Mouse (Mus musculus) erythroblast, adult 5-6 weeks (primary cell): ENCODE measurements around the gene D030056L22Rik. TPM values are rescaled to one million over a fixed set of nuclear protein-coding genes. Genes with fewer than 3 reads are reported as not detected.
"Not testable (repeated sequence)": the region's sequence is repeated elsewhere in the genome, so short reads cannot be mapped to it uniquely, and the experiment has no call there.

Source experiments
- ATAC-seq: replicated peaks from 2 replicates; pipeline ENCODE4 v1.8.0; 2016; ENCODE audit warnings: moderate number of reproducible peaks, mild to moderate bottlenecking, moderate TSS enrichment, inconsistent platforms; ENCODE audit not compliant: poor library complexity, low FRiP score, severe bottlenecking
- total RNA-seq, 2 experiments: library from RNA; stranded (forward) in 1 of 2; stranded (reverse) in 1 of 2; fragments of 150-400 nt in 1 of 2; fragments of 200-764, 138-1000 nt in 1 of 2; gene quantifications; 2 replicates each; pipeline versions ENCODE4 v1.2.3 to v1.2.4; 2015 to 2017; ENCODE audit warnings: low replicate concordance in 2 of 2

D030056L22Rik gene
- total RNA-seq (2015; ENCODE audit: low replicate concordance) (30.1 and 40.0 TPM in 2 replicates), total RNA-seq (2017; ENCODE audit: low replicate concordance) (17.3 and 21.9 TPM in 2 replicates)

- ATAC-seq = peak; percentile 94
These were observed at the start of gene D030056L22Rik for GRCm38 (mm10) chr19:18712866-18713300. Gene D030056L22Rik (plus strand): TSS chr19:18713193.

GRCm38 (mm10) chr19:18663904-18664303 lies 49.1 kb upstream of the D030056L22Rik start:
- ATAC-seq = no peak

- no peak for ATAC-seq
These were observed 46.0 kb upstream of the D030056L22Rik start for GRCm38 (mm10) chr19:18666966-18667365.

GRCm38 (mm10) chr19:18669551-18669950 lies 43.4 kb upstream of the D030056L22Rik start:
- ATAC-seq = no peak

- peak; percentile 95 for ATAC-seq
These were observed 42.4 kb upstream of the D030056L22Rik start, which contains the start of gene Carnmt1 for GRCm38 (mm10) chr19:18670608-18671007. Gene Carnmt1 (plus strand): TSS chr19:18670764.

- peak; percentile 41 for ATAC-seq
These were observed 41.8 kb upstream of the D030056L22Rik start for GRCm38 (mm10) chr19:18671056-18671741.

GRCm38 (mm10) chr19:18672498-18672897 lies 40.5 kb upstream of the D030056L22Rik start:
- ATAC-seq = no peak

GRCm38 (mm10) chr19:18673116-18673515 lies 39.9 kb upstream of the D030056L22Rik start:
- no peak for ATAC-seq

GRCm38 (mm10) chr19:18682142-18682541 lies 30.9 kb upstream of the D030056L22Rik start:
- ATAC-seq = peak; percentile 93

GRCm38 (mm10) chr19:18687556-18687955 lies 25.4 kb upstream of the D030056L22Rik start:
- ATAC-seq = peak; percentile 86

- ATAC-seq = peak; percentile 82
These were observed 20.8 kb upstream of the D030056L22Rik start for GRCm38 (mm10) chr19:18692176-18692575.

- peak; percentile 36; the same call in 1 of the 2 replicates for ATAC-seq
These were observed 20.2 kb upstream of the D030056L22Rik start for GRCm38 (mm10) chr19:18692768-18693167.

- ATAC-seq = peak; percentile 44; the same call in 1 of the 2 replicates
These were observed 17.9 kb upstream of the D030056L22Rik start for GRCm38 (mm10) chr19:18695116-18695515.

- ATAC-seq = peak; percentile 82
These were observed 17.4 kb upstream of the D030056L22Rik start for GRCm38 (mm10) chr19:18695552-18695951.

- no peak for ATAC-seq
These were observed 4.9 kb upstream of the D030056L22Rik start for GRCm38 (mm10) chr19:18708101-18708500.

GRCm38 (mm10) chr19:18710903-18711302 lies 2.1 kb upstream of the D030056L22Rik start:
- no peak for ATAC-seq

- ATAC-seq = no peak
These were observed 1.4 kb upstream of the D030056L22Rik start for GRCm38 (mm10) chr19:18711589-18711988.

- ATAC-seq = peak; percentile 33
These were observed 684 bp upstream of the D030056L22Rik start for GRCm38 (mm10) chr19:18712153-18712865.

GRCm38 (mm10) chr19:18713357-18713756 lies 364 bp downstream of the D030056L22Rik start:
- ATAC-seq = not testable (repeated sequence)

- ATAC-seq = 0 out of 2 replicates have a peak, but pooled peaks have one; percentile 31
These were observed 3.4 kb downstream of the D030056L22Rik start for GRCm38 (mm10) chr19:18716374-18716773.

GRCm38 (mm10) chr19:18720337-18720736 lies 7.3 kb downstream of the D030056L22Rik start:
- ATAC-seq = no peak
